Mouse (Mus musculus): ENCODE measurements at regions not wholly inside any gene's neighbourhood (a gene's known extent, or its start where the extent isn't known, plus 50 kb on each side); places are given as distances from the start of the nearest gene placed in this dataset.

GRCm38 (mm10) chrX:62176011-62176410 is 107.3 kb upstream of the 4933402E13Rik start:
- no peak for DNase-seq (ENCODE audit: low read depth, low spot score)

GRCm38 (mm10) chrX:62180089-62180488 is 103.2 kb upstream of the 4933402E13Rik start:
- DNase-seq (ENCODE audit: low read depth, low spot score), result peak; percentile 11
